ENCODE assay signal across 8 mouse cellular contexts in genomic region chr2:10300771-10301170, GRCm38 (mm10).
DNase-seq lines count a peak whose midpoint lies in the region; ATAC-seq and TF ChIP-seq lines count a peak whose summit lies in the region.

No protein-coding gene starts in this region.

- H3K27me3 ChIP-seq in forebrain, embryonic 16.5 days (replicated peaks; ENCODE audit: control insufficient read depth, insufficient read depth, low read length), result no peaks in the 10 kb centered on the region
- H3K27me3 ChIP-seq in intestine, embryonic 16.5 days (replicated peaks; ENCODE audit: control insufficient read depth, insufficient read depth, low read length), result no peaks in the 10 kb centered on the region
- H3K27me3 ChIP-seq in midbrain, embryonic 16.5 days (ENCODE audit: control insufficient read depth, insufficient read depth, low read depth, low read length), result peaks cover 4% of the 10 kb centered on the region; the same call in 1 of the 2 replicates

- H3K27ac ChIP-seq in layer of hippocampus, adult 2 months, result no peak overlapping the region
- no peak overlapping the region for H3K27ac ChIP-seq in forebrain, embryonic 16.5 days (ENCODE audit: low read length)
- no peak overlapping the region for H3K27ac ChIP-seq in intestine, embryonic 16.5 days (ENCODE audit: low read length)
- H3K27ac ChIP-seq in midbrain, embryonic 16.5 days (ENCODE audit: low read length), result no peak overlapping the region

- TF ChIP-seq CTCF in layer of hippocampus, adult 2 months (conservative IDR thresholded peaks at IDR 0.05), result no peak

- no peaks in the 10 kb centered on the region for H3K36me3 ChIP-seq in forebrain, embryonic 16.5 days (ENCODE audit: control insufficient read depth, insufficient read depth)
- H3K36me3 ChIP-seq in intestine, embryonic 16.5 days (ENCODE audit: control insufficient read depth, insufficient read depth, low read length), result no peaks in the 10 kb centered on the region
- no peaks in the 10 kb centered on the region for H3K36me3 ChIP-seq in midbrain, embryonic 16.5 days (ENCODE audit: control insufficient read depth, insufficient read depth, low read length)

- H3K9ac ChIP-seq in forebrain, embryonic 16.5 days (replicated peaks; ENCODE audit: low read depth, low read length), result no peak overlapping the region
- H3K9ac ChIP-seq in intestine, embryonic 16.5 days (ENCODE audit: low read depth, low read length), result 0 out of 2 replicates have a peak overlapping the region, but pooled peaks have one; percentile 46
- peak overlapping the region; percentile 33; the same call in 1 of the 2 replicates for H3K9ac ChIP-seq in midbrain, embryonic 16.5 days (ENCODE audit: low read depth, low read length)

- 0 out of 2 replicates have a peak, but pooled peaks have one; percentile 43 for ATAC-seq in forebrain, embryonic 16.5 days
- ATAC-seq in intestine, embryonic 16.5 days, result peak; percentile 55
- ATAC-seq in midbrain, embryonic 16.5 days, result peak; percentile 77

- H3K4me3 ChIP-seq in layer of hippocampus, adult 2 months, result peak overlapping the region; percentile 41
- peak overlapping the region; percentile 14; the same call in 1 of the 2 replicates for H3K4me3 ChIP-seq in forebrain, embryonic 16.5 days (replicated peaks; ENCODE audit: low read length)
- H3K4me3 ChIP-seq in intestine, embryonic 16.5 days (ENCODE audit: low read length), result no peak overlapping the region
- peak overlapping the region; percentile 17; the same call in 1 of the 2 replicates for H3K4me3 ChIP-seq in midbrain, embryonic 16.5 days (ENCODE audit: low read depth, low read length)

- H3K4me1 ChIP-seq in forebrain, embryonic 16.5 days (replicated peaks; ENCODE audit: control insufficient read depth, insufficient read depth, low read length), result peaks cover 4% of the 10 kb centered on the region
- 0 out of 2 replicates have a peak, but pooled peaks cover 3% of the 10 kb centered on the region for H3K4me1 ChIP-seq in intestine, embryonic 16.5 days (ENCODE audit: control insufficient read depth, insufficient read depth, low read length)
- H3K4me1 ChIP-seq in midbrain, embryonic 16.5 days (ENCODE audit: control insufficient read depth, insufficient read depth, low read length), result peaks cover 2% of the 10 kb centered on the region; the same call in 1 of the 2 replicates

- H3K9me3 ChIP-seq in forebrain, embryonic 16.5 days (ENCODE audit: control insufficient read depth, low read length), result no peaks in the 10 kb centered on the region
- H3K9me3 ChIP-seq in intestine, embryonic 16.5 days (ENCODE audit: control insufficient read depth, low read length), result no peaks in the 10 kb centered on the region
- no peaks in the 10 kb centered on the region for H3K9me3 ChIP-seq in midbrain, embryonic 16.5 days (replicated peaks; ENCODE audit: control insufficient read depth, low read length, poor library complexity, severe bottlenecking)

- peak overlapping the region; percentile 34 for H3K4me2 ChIP-seq in forebrain, embryonic 16.5 days (ENCODE audit: low read length)
- H3K4me2 ChIP-seq in intestine, embryonic 16.5 days (ENCODE audit: low read depth, low read length), result peak overlapping the region; percentile 44
- H3K4me2 ChIP-seq in midbrain, embryonic 16.5 days (ENCODE audit: low read length), result peak overlapping the region; percentile 51

- DNase-seq in layer of hippocampus, adult 2 months (ENCODE audit: low spot score in 2 of 2), result no peak
- DNase-seq in layer of hippocampus, postnatal 36 days, result no peak
- peak; percentile 42 for DNase-seq in brain, adult 2 months (ENCODE audit: low read depth, low spot score)
- DNase-seq in MN1 (ENCODE audit: low spot score), result no peak
- DNase-seq in thymus, postnatal 0 days (ENCODE audit: low spot score), result no peak

- WGBS in forebrain, embryonic 16.5 days, result 22% methylated on average over 10 of the region's 10 CpGs
- WGBS in intestine, embryonic 16.5 days, result 44% methylated on average over 10 of the region's 10 CpGs
- 19% methylated on average over 10 of the region's 10 CpGs for WGBS in midbrain, embryonic 16.5 days
